ENCODE assay signal across 11 mouse cellular contexts in genomic region chr9:89178833-89179232, GRCm38 (mm10). TPM values are rescaled to one million over a fixed set of nuclear protein-coding genes. Genes with fewer than 3 reads are reported as not detected.
DNase-seq lines count a peak whose midpoint lies in the region; ATAC-seq and TF ChIP-seq lines count a peak whose summit lies in the region.
"Not testable (repeated sequence)": the region's sequence is repeated elsewhere in the genome, so short reads cannot be mapped to it uniquely, and the experiment has no call there.
"Had no signal": no experiment of that assay in that cellular context is flagged by ENCODE, and none has a peak within 500 bp of the region (broad histone marks: within the 10 kb centered on the region; RNA-seq: fewer than 3 reads in every experiment).

No protein-coding gene starts in this region.

- not testable (repeated sequence) for H3K9me3 ChIP-seq in G1E (replicated peaks); hindbrain, embryonic 10.5 days; lung, postnatal 0 days (ENCODE audit: low read length)

- ATAC-seq in G1E (ENCODE audit: extremely low read depth, insufficient number of reproducible peaks, low FRiP score, poor library complexity, severe bottlenecking): peak; percentile 34; the same call in 1 of the 2 replicates
- ATAC-seq in lung, postnatal 0 days: not testable (repeated sequence)

- H3K4me3 ChIP-seq in G1E (ENCODE audit: low read depth, low read length); hindbrain, embryonic 10.5 days; lung, postnatal 0 days (ENCODE audit: low read depth, low read length); thymus, adult 2 months (ENCODE audit: control insufficient read depth, insufficient read depth, low read length): not testable (repeated sequence)

- not testable (repeated sequence) for TF ChIP-seq EP300 in lung, postnatal 0 days (IDR thresholded peaks at IDR 0.05)

- DNase-seq in G1E (ENCODE audit: low spot score): not testable (repeated sequence)
- DNase-seq in brain, embryonic 14.5 days (ENCODE audit: low read depth): peak; percentile 13
- DNase-seq in frontal cortex, postnatal 10 days (ENCODE audit: low spot score in 2 of 2): peak; percentile 15 to 71
- peak; percentile 10 for DNase-seq in hindbrain, embryonic 10.5 days (ENCODE audit: low spot score)
- DNase-seq in layer of hippocampus, adult 9-11 months: peak; percentile 68
- peak; percentile 4 for DNase-seq in lung, postnatal 0 days (ENCODE audit: low spot score)
- DNase-seq in ovary, postnatal 36 days (ENCODE audit: low spot score): peak; percentile 65
- DNase-seq in thymus, adult 2 months: peak; percentile 78

- not testable (repeated sequence) for H3K27ac ChIP-seq in hindbrain, embryonic 10.5 days; lung, postnatal 0 days (ENCODE audit: low read length); thymus, adult 2 months (ENCODE audit: control insufficient read depth, insufficient read depth, low read length)

- TF ChIP-seq CTCF in G1E (IDR thresholded peaks at IDR 0.05; ENCODE audit: low read depth, low read length); thymus, adult 2 months (IDR thresholded peaks at IDR 0.05; ENCODE audit: borderline replicate concordance, control insufficient read depth, extremely low read depth, insufficient read depth, low read length, poor library complexity): not testable (repeated sequence)
- peak; percentile 21; the same call in 1 of the 2 replicates for TF ChIP-seq CTCF in brain, embryonic 14.5 days (IDR thresholded peaks at IDR 0.05; ENCODE audit: borderline replicate concordance, extremely low read depth, insufficient read depth, insufficient read length)
- peak; percentile 62 for TF ChIP-seq CTCF in lung, postnatal 0 days (IDR thresholded peaks at IDR 0.05)

- 35% methylated on average over 3 of the region's 3 CpGs for WGBS in hindbrain, embryonic 10.5 days
- 31% methylated on average over 2 of the region's 3 CpGs for WGBS in lung, postnatal 0 days
- WGBS in thymus, adult 2 months: 37% methylated on average over 2 of the region's 3 CpGs

- not testable (repeated sequence) for H3K9ac ChIP-seq in lung, postnatal 0 days (replicated peaks; ENCODE audit: low read depth)

- not testable (repeated sequence) for H3K36me3 ChIP-seq in G1E (replicated peaks); hindbrain, embryonic 10.5 days; lung, postnatal 0 days (ENCODE audit: insufficient read depth, low read length); thymus, adult 2 months (ENCODE audit: control insufficient read depth, insufficient read depth, low read length)

- not testable (repeated sequence) for TF ChIP-seq POLR2A in brain, embryonic 14.5 days (IDR thresholded peaks at IDR 0.05; ENCODE audit: borderline replicate concordance, extremely low read depth, insufficient read depth, insufficient read length, poor library complexity, severe bottlenecking); thymus, adult 2 months (IDR thresholded peaks at IDR 0.05; ENCODE audit: control insufficient read depth, extremely low read depth, insufficient read depth, low read length, poor library complexity)

- H3K4me1 ChIP-seq in G1E (ENCODE audit: insufficient read depth, low read depth, low read length); hindbrain, embryonic 10.5 days (replicated peaks); lung, postnatal 0 days (ENCODE audit: insufficient read depth, low read depth, low read length); thymus, adult 2 months (replicated peaks; ENCODE audit: control insufficient read depth, insufficient read depth, low read length): not testable (repeated sequence)

- not testable (repeated sequence) for H3K27me3 ChIP-seq in G1E (ENCODE audit: insufficient read depth, low read length); hindbrain, embryonic 10.5 days (ENCODE audit: insufficient read depth, poor library complexity, severe bottlenecking); lung, postnatal 0 days (replicated peaks; ENCODE audit: insufficient read depth, low read length); thymus, adult 2 months (ENCODE audit: control insufficient read depth, insufficient read depth, low read length)

- H3K4me2 ChIP-seq in lung, postnatal 0 days (replicated peaks; ENCODE audit: low read depth, low read length): not testable (repeated sequence)

RNA-seq across cellular contexts. Expression of gene Bcl2a1b, which starts 20.2 kb away (rescaled TPM):
- total RNA-seq in G1E (2014; fragmentation: Nextera tagmentation) (not detected in 2 replicates), G1E (2017) (not detected in 2 replicates)
- not detected in 2 replicates for polyA plus RNA-seq in G1E (2012)
- 0.71 and 0.85 TPM in 2 replicates for polyA plus RNA-seq in brain, embryonic 14.5 days (2012; rRNA removed)
- polyA plus RNA-seq in hindbrain, embryonic 10.5 days (2016; fragmentation: Nextera tagmentation; extraction: Ambion mirVana): 0.67 TPM in 1 of 2 replicates, not detected in the other
- polyA plus RNA-seq in lung, postnatal 0 days (2015; fragmentation: Nextera tagmentation; extraction: Ambion mirVana): 54.2 and 55.1 TPM in 2 replicates
- polyA plus RNA-seq in thymus, adult 2 months (2012; rRNA removed): 10.8 and 16.1 TPM in 2 replicates
- polyA plus RNA-seq: forebrain, embryonic 12.5 days had no signal

RNA-seq across cellular contexts. Expression of gene Gm29094, which starts 20.3 kb away (rescaled TPM):
- total RNA-seq in G1E (2014; fragmentation: Nextera tagmentation): 1.5 TPM in 1 of 2 replicates, not detected in the other
- total RNA-seq in G1E (2017): 0.46 TPM in 1 of 2 replicates, not detected in the other
- not detected in 2 replicates for polyA plus RNA-seq in G1E (2012)
- polyA plus RNA-seq in brain, embryonic 14.5 days (2012; rRNA removed): not detected in 2 replicates
- polyA plus RNA-seq in hindbrain, embryonic 10.5 days (2016; fragmentation: Nextera tagmentation; extraction: Ambion mirVana): 0.38 TPM in 1 of 2 replicates, not detected in the other
- 3.8 and 4.4 TPM in 2 replicates for polyA plus RNA-seq in lung, postnatal 0 days (2015; fragmentation: Nextera tagmentation; extraction: Ambion mirVana)
- polyA plus RNA-seq in thymus, adult 2 months (2012; rRNA removed): not detected in 2 replicates
- polyA plus RNA-seq: kidney, embryonic 14.5 days; midbrain, embryonic 16.5 days had no signal

RNA-seq across cellular contexts. Expression of gene Mthfs, which starts 31.6 kb away (rescaled TPM):
- total RNA-seq in G1E (2014; fragmentation: Nextera tagmentation) (14.1 and 16.6 TPM in 2 replicates), G1E (2017) (7.3 and 12.8 TPM in 2 replicates)
- 2.3 and 3.8 TPM in 2 replicates for polyA plus RNA-seq in G1E (2012)
- 8.7 and 8.9 TPM in 2 replicates for polyA plus RNA-seq in brain, embryonic 14.5 days (2012; rRNA removed)
- 13.6 and 15.4 TPM in 2 replicates for polyA plus RNA-seq in hindbrain, embryonic 10.5 days (2016; fragmentation: Nextera tagmentation; extraction: Ambion mirVana)
- 38.3 and 42.6 TPM in 2 replicates for polyA plus RNA-seq in lung, postnatal 0 days (2015; fragmentation: Nextera tagmentation; extraction: Ambion mirVana)
- 5.7 and 7.8 TPM in 2 replicates for polyA plus RNA-seq in thymus, adult 2 months (2012; rRNA removed)
